Mouse (Mus musculus) inflammation-experienced regulatory T-cells (primary cell): ENCODE results near the gene Nfatc2. TPM values are rescaled to one million over a fixed set of nuclear protein-coding genes. Genes with fewer than 3 reads are reported as not detected.

Source experiments
- polyA plus RNA-seq, 2 experiments: library from polyadenylated mRNA; unstranded; fragments of 100-300 nt; shearing (Covaris generic); gene quantifications; one replicate each; pipeline ENCODE4 v1.2.1; 2017

Nfatc2 gene
- 10 to 100 TPM; 76.3 to 78.7 TPM for polyA plus RNA-seq

GRCm38 (mm10) chr2:168601491-168602386 is at the start of gene Nfatc2:
TSS of gene Nfatc2 (minus strand) at chr2:168601657.

Other genes starting within 250 kb of the Nfatc2 start
- gene Atp9a, start 140.8 kb upstream of the Nfatc2 start, polyA plus RNA-seq: 10 to 100 TPM; 31.1 to 41.2 TPM
- gene Sall4, start 166.3 kb upstream of the Nfatc2 start, polyA plus RNA-seq: under 1 TPM in 1 of 2 experiments, not detected in 1; 0.82 TPM